Mouse (Mus musculus) G1E (cell line): ENCODE data around the gene Rps25.

Experiments
- CTCF ChIP-seq: IDR thresholded peaks from 2 replicates; pipeline ENCODE4 v1.5.1; 2012; ENCODE audit warnings: low read depth, low read length, inconsistent platforms, mixed read lengths
- GATA1 ChIP-seq: IDR thresholded peaks from 2 replicates; pipeline ENCODE4 v1.6.1; 2012; ENCODE audit warnings: borderline replicate concordance, low read length, inconsistent platforms, mixed read lengths
- POLR2AphosphoS5 ChIP-seq: IDR thresholded peaks from 2 replicates; pipeline ENCODE4 v1.6.1; 2012; ENCODE audit warnings: low read depth, low read length, inconsistent platforms; ENCODE audit not compliant: insufficient replicate concordance
- TAL1 ChIP-seq: conservative IDR thresholded peaks from 2 replicates; pipeline ENCODE4 v1.6.1; 2012; ENCODE audit warnings: low read depth, low read length, inconsistent platforms, mixed read lengths

- TF ChIP-seq CTCF (no peak), POLR2AphosphoS5 (no peak), TAL1 (no peak), GATA1 (no peak)
These were observed at the start of gene Rps25, which contains the start of gene Trappc4 for GRCm38 (mm10) chr9:44406906-44407751.
